Mouse (Mus musculus): ENCODE results near the gene Irak3. TPM values are rescaled to one million over a fixed set of nuclear protein-coding genes. Genes with fewer than 3 reads are reported as not detected.

Irak3 gene
- total and polyA plus RNA-seq, 3 experiments, result 0.47 TPM; not detected in 2

GRCm38 (mm10) chr10:120123721-120124120 is 78.2 kb downstream of the Irak3 start:
- H3K4me3 ChIP-seq (ENCODE audit: control insufficient read depth in 1 of 2, insufficient read depth in 1 of 2, low read depth in 2 of 2, low read length in 2 of 2), result no peak overlapping the region
- TF ChIP-seq TCF12 (IDR thresholded peaks at IDR 0.05; ENCODE audit: low read depth, low read length), result no peak
- TF ChIP-seq UBTF (IDR thresholded peaks at IDR 0.05; ENCODE audit: borderline replicate concordance, insufficient read depth, low read depth, low read length), result no peak
- TF ChIP-seq MAX (IDR thresholded peaks at IDR 0.05; ENCODE audit: low read length), result no peak
- TF ChIP-seq HCFC1 (IDR thresholded peaks at IDR 0.05; ENCODE audit: low read depth, low read length), result no peak
- no peak for TF ChIP-seq ZMIZ1 (IDR thresholded peaks at IDR 0.05; ENCODE audit: low read depth, low read length)
- TF ChIP-seq CHD2 (IDR thresholded peaks at IDR 0.05; ENCODE audit: low read length), result no peak
- no peak for TF ChIP-seq ZNF384 (IDR thresholded peaks at IDR 0.05; ENCODE audit: low read depth, low read length)
- no peak for TF ChIP-seq EP300 (IDR thresholded peaks at IDR 0.05; ENCODE audit: low read depth in 1 of 2, low read length in 2 of 2)
- no peak for TF ChIP-seq TBP (IDR thresholded peaks at IDR 0.05; ENCODE audit: low read depth, low read length)
- no peak for TF ChIP-seq USF1 (IDR thresholded peaks at IDR 0.05; ENCODE audit: low read depth, low read length)
- no peak for TF ChIP-seq MEF2A (IDR thresholded peaks at IDR 0.05; ENCODE audit: extremely low read depth, insufficient replicate concordance, low read depth, low read length, poor library complexity, severe bottlenecking)
- TF ChIP-seq ELF1 (IDR thresholded peaks at IDR 0.05; ENCODE audit: low read depth, low read length), result no peak
- TF ChIP-seq E2F4 (IDR thresholded peaks at IDR 0.05; ENCODE audit: borderline replicate concordance, low read depth, low read length), result no peak
- TF ChIP-seq TAL1 (IDR thresholded peaks at IDR 0.05; ENCODE audit: low read length), result no peak
- TF ChIP-seq MAFK (IDR thresholded peaks at IDR 0.05; ENCODE audit: borderline replicate concordance, low read depth, low read length), result no peak
- TF ChIP-seq MYC (IDR thresholded peaks at IDR 0.05; ENCODE audit: low read depth, low read length), result no peak
- no peak for TF ChIP-seq POLR2AphosphoS2 (IDR thresholded peaks at IDR 0.05; ENCODE audit: low read length)
- H3K4me1 ChIP-seq (ENCODE audit: control insufficient read depth in 1 of 2, insufficient read depth in 2 of 2, low read length in 2 of 2), result no peaks in the 10 kb centered on the region

GRCm38 (mm10) chr10:120115249-120115648 is 86.7 kb downstream of the Irak3 start:
- Histone ChIP-seq H3K79me2 (ENCODE audit: control insufficient read depth, insufficient read depth, low read length, poor library complexity) (no peaks in the 10 kb centered on the region; the same call in 1 of the 2 replicates), H3K4me3 (ENCODE audit: control insufficient read depth in 1 of 2, insufficient read depth in 1 of 2, low read depth in 2 of 2, low read length in 2 of 2) (no peak overlapping the region), H3K27me3 (ENCODE audit: control insufficient read depth in 1 of 2, insufficient read depth in 2 of 2, low read length in 2 of 2) (no peaks in the 10 kb centered on the region; a peak in 1 of 4 replicates), H3K27ac (ENCODE audit: control insufficient read depth, low read depth, low read length) (no peak overlapping the region), H3K9ac (ENCODE audit: control insufficient read depth, low read depth, low read length, poor library complexity, severe bottlenecking) (no peak overlapping the region), H3K9me3 (replicated peaks; ENCODE audit: insufficient read depth, low read length) (no peaks in the 10 kb centered on the region), H3K36me3 (ENCODE audit: control insufficient read depth in 1 of 2, insufficient read depth in 2 of 2, low read length in 2 of 2) (peaks cover 0 to 3% of the 10 kb centered on the region in 2 experiments; a peak in 2 of 4 replicates), H3K4me1 (ENCODE audit: control insufficient read depth in 1 of 2, insufficient read depth in 2 of 2, low read length in 2 of 2) (no peaks in the 10 kb centered on the region)
- TF ChIP-seq EP300 (IDR thresholded peaks at IDR 0.05; ENCODE audit: low read depth in 1 of 2, low read length in 2 of 2) (no peak), ELF1 (IDR thresholded peaks at IDR 0.05; ENCODE audit: low read depth, low read length) (no peak), MAZ (IDR thresholded peaks at IDR 0.05; ENCODE audit: low read depth, low read length) (no peak), JUND (IDR thresholded peaks at IDR 0.05; ENCODE audit: low read depth, low read length) (no peak), TAL1 (IDR thresholded peaks at IDR 0.05; ENCODE audit: low read length) (no peak), MYB (IDR thresholded peaks at IDR 0.05; ENCODE audit: low read depth, low read length) (no peak), MYC (IDR thresholded peaks at IDR 0.05; ENCODE audit: low read depth, low read length) (no peak), ZNF384 (IDR thresholded peaks at IDR 0.05; ENCODE audit: low read depth, low read length) (no peak), KAT2A (conservative IDR thresholded peaks at IDR 0.05; ENCODE audit: low read depth, low read length) (no peak), USF2 (IDR thresholded peaks at IDR 0.05; ENCODE audit: borderline replicate concordance in 1 of 2, insufficient read depth in 1 of 2, low read depth in 1 of 2, low read length in 2 of 2) (no peak), SMC3 (IDR thresholded peaks at IDR 0.05; ENCODE audit: low read depth, low read length) (no peak), NELFE (IDR thresholded peaks at IDR 0.05; ENCODE audit: low read depth, low read length) (no peak), BHLHE40 (IDR thresholded peaks at IDR 0.05; ENCODE audit: borderline replicate concordance, low read depth, low read length) (no peak), RAD21 (IDR thresholded peaks at IDR 0.05; ENCODE audit: low read depth, low read length) (no peak), NRF1 (IDR thresholded peaks at IDR 0.05; ENCODE audit: insufficient read depth, low read depth, low read length, poor library complexity, severe bottlenecking) (no peak)
- no peak for DNase-seq (ENCODE audit: low read depth, low spot score)

More at GRCm38 (mm10) chr10:120123721-120124120, 78.2 kb downstream of the Irak3 start:
- no peak overlapping the region for H3K27ac ChIP-seq (ENCODE audit: control insufficient read depth, low read depth, low read length)
- H3K36me3 ChIP-seq (ENCODE audit: control insufficient read depth in 1 of 2, insufficient read depth in 2 of 2, low read length in 2 of 2), result no peaks in the 10 kb centered on the region
- H3K27me3 ChIP-seq (ENCODE audit: control insufficient read depth in 1 of 2, insufficient read depth in 2 of 2, low read length in 2 of 2), result no peaks in the 10 kb centered on the region; a peak in 1 of 4 replicates
- no peak overlapping the region for H3K9ac ChIP-seq (ENCODE audit: control insufficient read depth, low read depth, low read length, poor library complexity, severe bottlenecking)
- H3K9me3 ChIP-seq (replicated peaks; ENCODE audit: insufficient read depth, low read length), result no peaks in the 10 kb centered on the region
- H3K79me2 ChIP-seq (ENCODE audit: control insufficient read depth, insufficient read depth, low read length, poor library complexity), result no peaks in the 10 kb centered on the region
- peak; percentile 33 for DNase-seq (ENCODE audit: low read depth, low spot score)

All from MEL (cell line).